Mouse (Mus musculus) ovary, postnatal 10 days (tissue): ENCODE data around the gene Mgat5.

Source experiments
- DNase-seq: peaks from one replicate; pipeline ENCODE4 v3.0.0; 2022; ENCODE audit warnings: low spot score

Gene Mgat5

GRCm38 (mm10) chr1:127218182-127218581, 13.4 kb downstream of the Mgat5 start:
- no peak for DNase-seq

GRCm38 (mm10) chr1:127219161-127219560, 14.3 kb downstream of the Mgat5 start:
- DNase-seq = no peak

GRCm38 (mm10) chr1:127219621-127220020, 14.8 kb downstream of the Mgat5 start:
- DNase-seq = no peak

- no peak for DNase-seq
Observed at GRCm38 (mm10) chr1:127221998-127222736, 17.4 kb downstream of the Mgat5 start.

- no peak for DNase-seq
Observed at GRCm38 (mm10) chr1:127225060-127225459, 20.2 kb downstream of the Mgat5 start.

GRCm38 (mm10) chr1:127229011-127229410, 24.2 kb downstream of the Mgat5 start:
- DNase-seq = no peak

- no peak for DNase-seq
Observed at GRCm38 (mm10) chr1:127230468-127230867, 25.7 kb downstream of the Mgat5 start.

GRCm38 (mm10) chr1:127233191-127233651, 28.4 kb downstream of the Mgat5 start:
- no peak for DNase-seq

- no peak for DNase-seq
Observed at GRCm38 (mm10) chr1:127235157-127235556, 30.3 kb downstream of the Mgat5 start.

GRCm38 (mm10) chr1:127236396-127236795, 31.6 kb downstream of the Mgat5 start:
- no peak for DNase-seq

GRCm38 (mm10) chr1:127238871-127239314, 34.1 kb downstream of the Mgat5 start:
- DNase-seq = no peak

- DNase-seq = no peak
Observed at GRCm38 (mm10) chr1:127239914-127240313, 35.1 kb downstream of the Mgat5 start.

- DNase-seq = no peak
Observed at GRCm38 (mm10) chr1:127242151-127242887, 37.5 kb downstream of the Mgat5 start.

- no peak for DNase-seq
Observed at GRCm38 (mm10) chr1:127242888-127243588, 38.2 kb downstream of the Mgat5 start.

- no peak for DNase-seq
Observed at GRCm38 (mm10) chr1:127244054-127244770, 39.4 kb downstream of the Mgat5 start.

GRCm38 (mm10) chr1:127246158-127246557, 41.3 kb downstream of the Mgat5 start:
- no peak for DNase-seq

- DNase-seq = no peak
Observed at GRCm38 (mm10) chr1:127248433-127248832, 43.6 kb downstream of the Mgat5 start.

- no peak for DNase-seq
Observed at GRCm38 (mm10) chr1:127249621-127250020, 44.8 kb downstream of the Mgat5 start.

GRCm38 (mm10) chr1:127250313-127250712, 45.5 kb downstream of the Mgat5 start:
- no peak for DNase-seq

- no peak for DNase-seq
Observed at GRCm38 (mm10) chr1:127251751-127252150, 46.9 kb downstream of the Mgat5 start.

- no peak for DNase-seq
Observed at GRCm38 (mm10) chr1:127257005-127257404, 52.2 kb downstream of the Mgat5 start.

GRCm38 (mm10) chr1:127259669-127260068, 54.9 kb downstream of the Mgat5 start:
- no peak for DNase-seq
